Mouse (Mus musculus) E14TG2a.4 (cell line): ENCODE data around the gene Epb42.

Experiments used
- CTCF ChIP-seq: conservative IDR thresholded peaks from 2 replicates; pipeline ENCODE4 v1.5.1; 2014; ENCODE audit warnings: low read length
- NANOG ChIP-seq: IDR thresholded peaks from 2 replicates; pipeline ENCODE4 v1.6.1; 2014; ENCODE audit warnings: borderline replicate concordance, low read length, mixed read lengths
- POU5F1 ChIP-seq: IDR thresholded peaks from 2 replicates; pipeline ENCODE4 v1.6.1; 2014; ENCODE audit warnings: low read length, borderline replicate concordance

DNA sequence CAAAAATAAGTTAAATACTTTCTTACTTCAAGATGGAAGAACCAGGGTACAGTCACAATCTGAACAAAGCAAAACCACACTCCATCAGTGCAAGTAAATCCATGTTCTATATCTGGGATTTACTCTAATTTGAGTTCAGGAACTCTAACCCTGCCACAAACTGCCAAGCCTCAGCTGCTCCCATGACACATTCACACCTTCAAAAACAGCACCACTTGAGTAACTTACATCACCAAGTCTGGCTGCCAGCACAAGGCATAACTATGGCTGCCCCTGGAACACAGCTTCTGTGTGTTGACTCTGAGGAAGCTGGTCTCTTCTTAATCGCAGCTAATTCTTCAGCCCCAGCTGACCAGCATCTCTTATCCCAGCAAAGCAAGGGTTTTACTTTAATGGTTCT, 19.7 kb downstream of the Epb42 start:
- TF ChIP-seq NANOG (no peak), CTCF (no peak), POU5F1 (no peak)
